Mouse (Mus musculus): ENCODE data around the gene Cyp4f40. TPM values are rescaled to one million over a fixed set of nuclear protein-coding genes. Genes with fewer than 3 reads are reported as not detected.
"Not testable (repeated sequence)": the region's sequence is repeated elsewhere in the genome, so short reads cannot be mapped to it uniquely, and the experiment has no call there.

Gene Cyp4f40
- polyA plus RNA-seq, 1 experiment from 2014 or later = not detected

DNA sequence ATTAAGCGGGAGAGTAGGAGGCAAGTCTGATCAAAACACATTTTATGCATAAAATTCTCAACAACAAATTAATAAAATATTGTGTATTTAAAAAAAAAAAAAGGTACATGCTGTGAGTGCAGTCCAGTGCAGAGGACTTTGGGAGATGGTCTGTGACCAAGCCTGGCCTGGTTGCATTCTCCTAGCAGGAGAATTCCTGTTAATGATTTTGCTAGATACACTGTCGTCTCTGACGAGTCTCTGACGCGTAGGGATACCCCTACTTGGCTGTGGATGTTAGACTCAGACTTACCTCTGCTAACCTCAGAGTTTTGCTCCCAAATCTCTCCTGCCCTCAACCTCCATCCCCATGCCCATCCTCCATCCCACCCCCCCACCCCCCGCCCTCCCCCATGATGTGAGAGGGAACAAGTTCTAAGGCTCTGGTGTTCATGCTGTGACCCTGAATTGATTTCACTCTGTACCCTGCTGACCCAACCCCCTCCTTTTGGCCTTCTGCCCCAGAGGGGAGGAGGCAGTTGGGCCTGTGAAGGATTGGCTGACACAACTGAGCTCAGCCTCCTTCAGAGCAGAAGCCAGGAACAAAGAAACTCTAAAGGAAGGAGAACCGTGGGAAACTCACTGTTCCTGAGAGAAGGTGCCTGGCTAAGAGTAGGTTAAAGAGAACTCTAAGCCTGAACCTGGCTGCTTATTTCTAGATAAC is 26.5 kb downstream of the Cyp4f40 start, which contains the start of gene Cyp4f15:
TSS of gene Cyp4f15 (plus strand) at position 580 of the 703 bp plus-strand sequence.
- peak within 1 kb of the TSS; percentile 9; the same call in 1 of the 2 replicates for H3K4me2 ChIP-seq (ENCODE audit: low read length)
- peak; percentile 69 for ATAC-seq

DNA sequence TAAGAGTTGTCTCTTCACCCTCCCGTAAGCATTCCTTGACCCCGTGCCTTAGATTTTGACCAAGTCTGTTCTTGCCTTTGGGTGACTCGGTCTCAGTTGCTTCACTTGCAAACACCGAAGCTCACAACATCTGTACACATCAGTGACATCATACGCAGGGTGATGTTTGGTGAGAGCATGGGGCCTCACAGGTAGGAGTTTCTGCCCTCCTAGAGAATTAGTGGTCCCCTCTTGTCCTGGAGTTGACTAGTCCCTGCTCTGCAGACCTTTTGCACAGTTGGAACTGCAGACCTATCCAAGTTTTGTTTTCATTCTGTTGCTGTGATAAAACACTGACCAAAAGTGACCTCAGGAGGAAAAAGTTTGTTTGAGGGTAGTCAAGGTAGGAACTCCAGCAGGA is 28.0 kb downstream of the Cyp4f40 start:
- Histone ChIP-seq H3K27ac (ENCODE audit: low read depth, low read length) (no peak overlapping the region), H3K27me3 (replicated peaks; ENCODE audit: control insufficient read depth, insufficient read depth, low read length) (no peaks in the 10 kb centered on the region), H3K4me3 (ENCODE audit: low read length) (no peak overlapping the region), H3K9ac (ENCODE audit: low read depth, low read length) (no peak overlapping the region), H3K4me2 (ENCODE audit: low read length) (no peak overlapping the region), H3K9me3 (ENCODE audit: control insufficient read depth, low read length) (no peaks in the 10 kb centered on the region), H3K36me3 (ENCODE audit: control insufficient read depth, insufficient read depth, low read length) (no peaks in the 10 kb centered on the region), H3K4me1 (ENCODE audit: control insufficient read depth, insufficient read depth, low read depth, low read length) (no peaks in the 10 kb centered on the region)
- no peak for ATAC-seq
- WGBS = 94% methylated on average over 5 of the region's 5 CpGs

More for the DNA sequence above, 26.5 kb downstream of the Cyp4f40 start, which contains the start of gene Cyp4f15:
- H3K9me3 ChIP-seq (ENCODE audit: control insufficient read depth, low read length) = no peaks in the 10 kb centered on the region
- H3K9ac ChIP-seq (ENCODE audit: low read depth, low read length) = no peak within 1 kb of the TSS
- no peak within 1 kb of the TSS for H3K4me3 ChIP-seq (ENCODE audit: low read length)
- no peaks in the 10 kb centered on the region for H3K4me1 ChIP-seq (ENCODE audit: control insufficient read depth, insufficient read depth, low read depth, low read length)
- no peaks in the 10 kb centered on the region for H3K27me3 ChIP-seq (replicated peaks; ENCODE audit: control insufficient read depth, insufficient read depth, low read length)
- H3K27ac ChIP-seq (ENCODE audit: low read depth, low read length) = no peak within 1 kb of the TSS
- 14% methylated on average over 7 of the region's 7 CpGs for WGBS
- H3K36me3 ChIP-seq (ENCODE audit: control insufficient read depth, insufficient read depth, low read length) = no peaks in the 10 kb centered on the region

- WGBS = 100% methylated on average over 1 of the region's 1 CpGs
- no peaks in the 10 kb centered on the region for H3K9me3 ChIP-seq (ENCODE audit: control insufficient read depth, low read length)
- no peaks in the 10 kb centered on the region for H3K4me1 ChIP-seq (ENCODE audit: control insufficient read depth, insufficient read depth, low read depth, low read length)
- no peak overlapping the region for H3K4me3 ChIP-seq (ENCODE audit: low read length)
- ATAC-seq = no peak
- no peak overlapping the region for H3K4me2 ChIP-seq (ENCODE audit: low read length)
- H3K27me3 ChIP-seq (replicated peaks; ENCODE audit: control insufficient read depth, insufficient read depth, low read length) = no peaks in the 10 kb centered on the region
- no peak overlapping the region for H3K9ac ChIP-seq (ENCODE audit: low read depth, low read length)
- no peak overlapping the region for H3K27ac ChIP-seq (ENCODE audit: low read depth, low read length)
- no peaks in the 10 kb centered on the region for H3K36me3 ChIP-seq (ENCODE audit: control insufficient read depth, insufficient read depth, low read length)
These were observed 32.3 kb downstream of the Cyp4f40 start for GRCm38 (mm10) chr17:32690959-32691358.

GRCm38 (mm10) chr17:32702826-32703225 is 44.1 kb downstream of the Cyp4f40 start:
- no peak overlapping the region for H3K27ac ChIP-seq (ENCODE audit: low read depth, low read length)
- H3K36me3 ChIP-seq (ENCODE audit: control insufficient read depth, insufficient read depth, low read length) = no peaks in the 10 kb centered on the region
- H3K4me3 ChIP-seq (ENCODE audit: low read length) = no peak overlapping the region
- no peaks in the 10 kb centered on the region for H3K27me3 ChIP-seq (replicated peaks; ENCODE audit: control insufficient read depth, insufficient read depth, low read length)
- H3K9me3 ChIP-seq (ENCODE audit: control insufficient read depth, low read length) = peaks cover 11% of the 10 kb centered on the region
- no peak overlapping the region for H3K9ac ChIP-seq (ENCODE audit: low read depth, low read length)
- no peak for ATAC-seq
- no peaks in the 10 kb centered on the region for H3K4me1 ChIP-seq (ENCODE audit: control insufficient read depth, insufficient read depth, low read depth, low read length)
- WGBS = 52% methylated on average over 22 of the region's 22 CpGs
- H3K4me2 ChIP-seq (ENCODE audit: low read length) = no peak overlapping the region

DNA sequence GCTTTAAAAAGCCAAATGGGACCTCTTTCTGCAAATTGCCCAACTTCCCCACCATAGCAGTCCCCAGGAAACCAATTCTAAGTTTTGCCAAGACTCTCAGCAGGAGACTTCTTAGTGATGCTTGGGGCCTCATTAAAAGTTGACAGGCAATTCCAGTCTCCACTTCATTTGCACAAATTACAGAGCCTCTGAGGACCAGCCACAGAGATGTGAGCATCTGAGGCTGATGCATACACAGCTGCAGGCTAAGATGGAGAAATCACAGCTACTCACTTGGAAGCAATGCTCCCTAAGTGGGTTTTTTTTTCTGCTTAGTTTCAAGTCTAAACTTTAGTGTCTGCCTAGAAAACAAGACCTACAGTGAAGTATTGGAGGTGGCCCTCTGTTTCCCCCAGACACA is 51.8 kb downstream of the Cyp4f40 start:
- peak; percentile 79; the same call in 1 of the 2 replicates for ATAC-seq
- not testable (repeated sequence) for H3K27me3 ChIP-seq (replicated peaks; ENCODE audit: control insufficient read depth, insufficient read depth, low read length); H3K4me2 ChIP-seq (ENCODE audit: low read length); H3K4me3 ChIP-seq (ENCODE audit: low read length); H3K27ac ChIP-seq (ENCODE audit: low read depth, low read length); H3K36me3 ChIP-seq (ENCODE audit: control insufficient read depth, insufficient read depth, low read length); H3K9ac ChIP-seq (ENCODE audit: low read depth, low read length); H3K9me3 ChIP-seq (ENCODE audit: control insufficient read depth, low read length); H3K4me1 ChIP-seq (ENCODE audit: control insufficient read depth, insufficient read depth, low read depth, low read length)

- not testable (repeated sequence) for H3K9me3 ChIP-seq (ENCODE audit: control insufficient read depth, low read length); H3K27ac ChIP-seq (ENCODE audit: low read depth, low read length); H3K36me3 ChIP-seq (ENCODE audit: control insufficient read depth, insufficient read depth, low read length); H3K27me3 ChIP-seq (replicated peaks; ENCODE audit: control insufficient read depth, insufficient read depth, low read length); H3K4me2 ChIP-seq (ENCODE audit: low read length); H3K9ac ChIP-seq (ENCODE audit: low read depth, low read length); ATAC-seq; H3K4me1 ChIP-seq (ENCODE audit: control insufficient read depth, insufficient read depth, low read depth, low read length); H3K4me3 ChIP-seq (ENCODE audit: low read length)
- 90% methylated on average over 1 of the region's 1 CpGs for WGBS
These were observed 63.5 kb downstream of the Cyp4f40 start for GRCm38 (mm10) chr17:32722151-32722550.

DNA sequence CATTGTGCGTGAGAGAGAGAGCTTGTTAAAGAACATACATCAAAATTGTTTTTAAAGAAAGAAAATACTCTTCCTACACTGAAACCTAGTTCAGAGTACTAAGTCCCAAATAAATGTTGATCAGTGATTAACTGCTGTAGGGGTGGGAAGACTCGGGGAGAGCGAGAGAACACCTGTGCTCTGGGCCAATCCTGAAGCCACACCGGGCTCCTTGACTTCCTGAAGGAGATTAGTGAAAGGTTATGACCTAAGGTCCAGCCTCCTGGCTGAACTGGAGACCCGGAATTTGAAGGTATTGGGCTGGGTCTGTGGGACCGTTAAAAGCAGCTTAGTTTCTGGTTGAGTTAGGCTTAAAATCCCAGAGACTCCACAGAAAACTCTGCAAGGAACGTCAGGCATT is 64.1 kb downstream of the Cyp4f40 start:
- Histone ChIP-seq H3K27ac (ENCODE audit: low read depth, low read length) (no peak overlapping the region), H3K9me3 (ENCODE audit: control insufficient read depth, low read length) (peaks cover 2% of the 10 kb centered on the region; the same call in 1 of the 2 replicates), H3K9ac (ENCODE audit: low read depth, low read length) (no peak overlapping the region), H3K27me3 (replicated peaks; ENCODE audit: control insufficient read depth, insufficient read depth, low read length) (no peaks in the 10 kb centered on the region), H3K4me2 (ENCODE audit: low read length) (no peak overlapping the region), H3K4me1 (ENCODE audit: control insufficient read depth, insufficient read depth, low read depth, low read length) (no peaks in the 10 kb centered on the region), H3K4me3 (ENCODE audit: low read length) (no peak overlapping the region), H3K36me3 (ENCODE audit: control insufficient read depth, insufficient read depth, low read length) (no peaks in the 10 kb centered on the region)
- ATAC-seq = no peak
- 80% methylated on average over 7 of the region's 7 CpGs for WGBS

- H3K27me3 ChIP-seq (replicated peaks; ENCODE audit: control insufficient read depth, insufficient read depth, low read length); H3K27ac ChIP-seq (ENCODE audit: low read depth, low read length); H3K9me3 ChIP-seq (ENCODE audit: control insufficient read depth, low read length); H3K36me3 ChIP-seq (ENCODE audit: control insufficient read depth, insufficient read depth, low read length); H3K4me2 ChIP-seq (ENCODE audit: low read length); H3K4me3 ChIP-seq (ENCODE audit: low read length); H3K4me1 ChIP-seq (ENCODE audit: control insufficient read depth, insufficient read depth, low read depth, low read length); H3K9ac ChIP-seq (ENCODE audit: low read depth, low read length): not testable (repeated sequence)
- peak; percentile 75 for ATAC-seq
These were observed 67.7 kb downstream of the Cyp4f40 start for GRCm38 (mm10) chr17:32726360-32726759.
